In the genomic region with DNA sequence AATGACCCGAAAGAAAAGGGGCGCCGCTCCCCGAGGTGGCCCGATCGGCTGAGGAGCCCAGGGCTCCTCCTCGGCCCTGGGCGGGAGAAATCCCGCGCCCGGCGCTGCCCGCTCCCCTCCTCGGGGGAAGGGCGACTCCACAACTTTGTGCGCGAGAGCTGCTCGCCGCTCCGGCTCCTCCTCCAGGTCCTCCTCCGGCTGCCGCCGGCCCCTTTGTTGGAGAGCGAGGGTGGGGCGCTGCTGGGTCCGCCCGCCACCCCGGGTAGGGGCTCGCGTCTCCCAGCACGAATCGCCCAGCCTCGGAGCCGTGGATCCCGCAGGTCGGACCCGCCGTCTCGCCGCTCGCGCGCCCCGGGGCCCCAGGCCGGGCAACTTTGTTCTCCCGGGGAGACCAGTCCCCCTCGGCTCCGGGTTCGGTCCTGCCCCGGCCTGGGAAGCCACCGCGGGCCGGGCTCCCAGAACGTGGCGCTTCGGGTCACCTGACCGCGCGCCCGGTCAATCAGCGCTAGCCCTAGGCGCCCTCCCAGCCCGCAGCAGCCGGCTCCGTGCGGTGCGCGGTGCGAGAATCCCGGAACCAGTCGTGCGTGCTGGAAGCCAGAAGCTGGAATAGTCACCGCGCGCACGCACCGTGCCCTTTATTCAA, we compare ENCODE assay signal across 8 mouse cellular contexts. TPM values are rescaled to one million over a fixed set of nuclear protein-coding genes. Genes with fewer than 3 reads are reported as not detected.
DNase-seq lines count a peak whose midpoint lies in the region; ATAC-seq and TF ChIP-seq lines count a peak whose summit lies in the region.

A gene (minus strand): TSS at position 337 of the 643 bp plus-strand sequence.

- H3K9me3 ChIP-seq in hindbrain, embryonic 11.5 days (ENCODE audit: control insufficient read depth, low read length): no peaks in the 10 kb centered on the region

- peak within 1 kb of the TSS; percentile 96 for H3K4me2 ChIP-seq in hindbrain, embryonic 11.5 days (replicated peaks; ENCODE audit: low read depth, low read length)

- peak within 1 kb of the TSS; percentile 67 for H3K4me3 ChIP-seq in hindbrain, embryonic 11.5 days (ENCODE audit: low read depth, low read length)
- H3K4me3 ChIP-seq in left cerebral cortex, adult 2 months: peak within 1 kb of the TSS; percentile 57

- H3K27me3 ChIP-seq in hindbrain, embryonic 11.5 days (ENCODE audit: control insufficient read depth, insufficient read depth, low read length): no peaks in the 10 kb centered on the region

- intact Hi-C loops in left cerebral cortex, adult 2 months (cut with DNase I): loop anchor here (2.0 to 5.0 kb wide), 4 partner anchors 42 to 177 kb away; no protein-coding TSS in a partner anchor

- H3K36me3 ChIP-seq in hindbrain, embryonic 11.5 days (ENCODE audit: control insufficient read depth, insufficient read depth, low read length): no peaks in the 10 kb centered on the region

- peaks cover 2% of the 10 kb centered on the region; the same call in 1 of the 2 replicates for H3K4me1 ChIP-seq in hindbrain, embryonic 11.5 days (replicated peaks; ENCODE audit: control insufficient read depth, insufficient read depth, low read length)

- peak within 1 kb of the TSS; percentile 74 for H3K9ac ChIP-seq in hindbrain, embryonic 11.5 days (ENCODE audit: low read depth, low read length)

- under 1% methylated on average over 59 of the region's 77 CpGs for WGBS in hindbrain, embryonic 11.5 days

- DNase-seq in NIH3T3 (ENCODE audit: low read depth): peak; percentile 95
- DNase-seq in cerebellum, adult 9-10 months: peak; percentile 73
- DNase-seq in frontal cortex, postnatal 10 days (ENCODE audit: low spot score in 2 of 2): peak; percentile 32 to 68
- DNase-seq in hindbrain, embryonic 11.5 days (ENCODE audit: low spot score): peak; percentile 80
- DNase-seq in left cerebral cortex, adult 2 months (ENCODE audit: extremely low spot score in 1 of 2, low spot score in 2 of 2): peak; percentile 59 to 65
- DNase-seq in right cerebral cortex, postnatal 10 days (ENCODE audit: low spot score in 2 of 2): peak; percentile 72 to 76
- peak; percentile 84 to 87 for DNase-seq in urinary bladder, postnatal 36 days (ENCODE audit: low spot score in 2 of 2)

- peak; percentile 91 for ATAC-seq in hindbrain, embryonic 11.5 days (ENCODE audit: low FRiP score)
- peak; percentile 63 for ATAC-seq in megakaryocyte, adult 5-6 weeks (ENCODE audit: poor library complexity, severe bottlenecking)

- no peak for TF ChIP-seq CTCF in left cerebral cortex, adult 2 months (IDR thresholded peaks at IDR 0.05)

- H3K27ac ChIP-seq in hindbrain, embryonic 11.5 days (ENCODE audit: low read depth, low read length): peak within 1 kb of the TSS; percentile 49
- H3K27ac ChIP-seq in left cerebral cortex, adult 2 months: peak within 1 kb of the TSS; percentile 78

RNA-seq across cellular contexts. Expression of the gene that starts here (rescaled TPM):
- polyA plus RNA-seq in hindbrain, embryonic 11.5 days (2014; fragmentation: Nextera tagmentation; extraction: Ambion mirVana): 40.2 and 54.7 TPM in 2 replicates
- 10 to 100 TPM; 65.4 to 69.3 TPM for total RNA-seq in left cerebral cortex, adult 2 months (2021)
- 50.0 and 52.5 TPM in 2 replicates for total RNA-seq in megakaryocyte, adult 5-6 weeks (2015)
- total RNA-seq in megakaryocyte, adult 5-6 weeks (2017): 36.1 and 42.4 TPM in 2 replicates

Comparison
In these comparisons a context has a peak if more than half of its experiments do, and no peak if none do; other contexts are left out.
1. Peak in every context shown above with its lines: DNase-seq, ATAC-seq, H3K4me3 ChIP-seq and H3K27ac ChIP-seq.